Mouse (Mus musculus): ENCODE measurements around the gene Ugt1a9.

DNA sequence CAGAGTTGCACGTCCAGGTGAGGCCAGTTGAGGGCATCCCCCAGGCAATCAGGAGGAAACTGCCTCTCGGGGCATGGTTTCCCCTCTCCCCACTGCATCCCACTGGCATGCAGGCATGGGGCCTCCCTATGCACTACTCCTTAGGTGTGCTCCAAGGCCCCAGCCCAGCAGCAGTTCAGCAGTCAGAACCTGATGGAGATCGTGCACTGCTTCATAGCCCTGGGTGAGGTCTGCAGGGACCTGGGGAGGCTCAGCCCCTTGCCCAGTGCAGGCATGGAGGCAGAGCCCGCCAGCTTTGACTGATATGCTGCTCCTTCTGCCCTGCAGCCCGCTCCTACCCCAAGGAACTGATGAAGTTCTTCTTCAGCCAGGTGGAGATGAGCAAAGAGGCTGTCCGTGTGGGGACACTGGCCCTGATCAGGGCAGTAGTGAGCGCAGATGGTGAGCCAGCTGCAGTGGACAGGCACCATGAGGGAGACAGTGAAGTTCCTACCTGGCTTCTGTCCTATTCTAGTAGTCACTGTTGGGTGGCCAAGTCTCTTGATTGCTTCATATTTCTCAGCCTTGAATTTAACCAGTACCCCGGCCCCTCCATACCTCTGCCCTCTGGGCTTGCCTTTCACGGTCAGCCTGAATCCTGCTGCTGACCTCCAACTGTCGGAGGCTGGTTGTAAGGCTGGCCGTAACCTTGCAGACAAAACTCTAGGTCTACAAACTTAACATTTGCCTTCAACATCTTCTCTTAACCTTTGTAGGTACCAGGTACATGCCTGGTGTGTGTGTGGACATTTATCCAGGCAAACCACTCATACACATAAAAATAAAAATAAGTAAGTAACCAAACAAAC, 164.7 kb downstream of the Ugt1a9 start:
- no peak for TF ChIP-seq POLR2A (IDR thresholded peaks at IDR 0.05; ENCODE audit: borderline replicate concordance, low read depth, low read length)
- TF ChIP-seq CTCF (IDR thresholded peaks at IDR 0.05; ENCODE audit: low read depth, low read length), result no peak
